Mouse (Mus musculus): Measurements from ENCODE around the gene Tubgcp6.

The Tubgcp6 gene

GRCm38 (mm10) chr15:89141905-89142304, 19.0 kb upstream of the Tubgcp6 start:
- ATAC-seq (ENCODE audit: low TSS enrichment) = no peak

DNA sequence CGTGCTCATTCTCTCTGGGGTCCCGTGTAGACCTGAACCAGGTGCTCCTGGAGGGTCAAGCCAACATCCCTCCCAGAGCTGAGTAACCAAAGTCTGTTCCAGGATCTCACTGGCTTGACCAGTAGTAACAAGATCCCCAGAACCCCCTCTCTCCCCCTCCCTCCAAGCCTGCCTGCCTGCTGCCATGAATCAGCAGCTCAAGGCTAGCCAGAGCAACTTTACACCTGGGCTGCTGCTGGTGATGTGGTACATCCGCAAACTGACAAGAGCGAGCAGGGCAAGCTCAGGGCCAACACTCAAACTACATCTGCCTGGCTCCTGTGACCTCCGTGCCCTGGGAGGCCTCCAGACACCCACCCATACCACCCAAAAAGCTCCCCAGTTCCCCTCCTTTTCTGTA, 18.5 kb upstream of the Tubgcp6 start:
- no peak for ATAC-seq (ENCODE audit: low TSS enrichment)

- ATAC-seq (ENCODE audit: low TSS enrichment) = peak; percentile 22; the same call in 1 of the 2 replicates
Measured at GRCm38 (mm10) chr15:89140659-89141252, 17.8 kb upstream of the Tubgcp6 start, which contains the start of gene Mapk12. Gene Mapk12, minus strand, starts transcription at chr15:89140703.

GRCm38 (mm10) chr15:89140048-89140658, 17.2 kb upstream of the Tubgcp6 start:
- peak; percentile 61 for ATAC-seq (ENCODE audit: low TSS enrichment)

GRCm38 (mm10) chr15:89138531-89138930, 15.6 kb upstream of the Tubgcp6 start:
- no peak for ATAC-seq (ENCODE audit: low TSS enrichment)

GRCm38 (mm10) chr15:89138046-89138405, 15.1 kb upstream of the Tubgcp6 start:
- no peak for ATAC-seq (ENCODE audit: low TSS enrichment)

GRCm38 (mm10) chr15:89137378-89138045, 14.6 kb upstream of the Tubgcp6 start:
- peak; percentile 48; the same call in 1 of the 2 replicates for ATAC-seq (ENCODE audit: low TSS enrichment)

DNA sequence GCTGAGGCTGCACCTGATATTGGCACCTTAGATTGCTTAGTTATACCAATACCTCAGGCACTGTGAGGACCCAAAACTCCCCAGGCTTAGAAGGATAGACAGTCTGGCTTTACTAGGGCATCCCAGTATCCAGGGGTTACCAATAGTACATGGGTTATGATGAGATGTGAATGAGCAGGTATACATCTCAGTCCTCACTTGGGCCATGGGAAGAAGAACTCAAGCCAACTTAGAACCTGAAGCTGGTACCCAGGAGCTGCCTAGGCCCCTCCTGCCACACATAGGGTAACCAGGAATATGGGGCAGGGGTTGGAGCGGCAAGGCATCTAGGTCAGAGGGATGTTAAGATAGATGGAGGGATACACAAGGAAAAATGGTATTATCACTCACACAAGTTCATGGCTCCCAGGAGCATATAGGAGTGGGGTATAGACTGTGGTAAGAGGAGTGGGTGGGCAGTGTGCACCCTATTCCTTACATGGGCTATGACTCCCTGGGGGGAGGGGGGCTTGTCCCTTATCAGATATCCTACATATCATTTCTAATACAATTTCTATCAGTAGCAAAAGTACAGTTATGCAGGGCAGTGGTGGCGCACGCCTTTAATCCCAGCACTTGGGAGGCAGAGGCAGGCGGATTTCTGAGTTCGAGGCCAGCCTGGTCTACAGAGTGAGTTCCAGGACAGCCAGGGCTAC, 13.7 kb upstream of the Tubgcp6 start:
- no peak for ATAC-seq (ENCODE audit: low TSS enrichment)

GRCm38 (mm10) chr15:89131316-89131715, 8.4 kb upstream of the Tubgcp6 start:
- no peak for ATAC-seq (ENCODE audit: low TSS enrichment)

DNA sequence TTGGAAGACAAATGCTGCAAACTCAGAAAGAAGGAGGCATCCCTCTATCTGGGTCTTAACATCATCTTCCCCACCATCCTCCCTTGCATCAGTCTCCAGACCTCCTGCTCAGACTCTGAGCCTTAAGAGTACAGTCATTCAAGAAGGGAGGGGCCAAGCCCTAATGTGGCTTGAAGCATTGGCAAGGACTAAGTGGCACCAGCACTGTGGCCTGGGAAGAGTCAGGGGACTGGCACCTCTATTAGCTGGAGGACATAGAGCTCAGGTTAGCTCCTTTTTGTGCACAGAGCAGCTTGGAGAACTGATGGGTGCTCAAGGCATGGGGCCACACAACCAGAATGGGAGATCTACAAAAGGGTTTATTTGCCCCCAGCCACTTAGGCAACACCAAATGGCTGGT, 7.3 kb upstream of the Tubgcp6 start:
- ATAC-seq (ENCODE audit: low TSS enrichment) = no peak

DNA sequence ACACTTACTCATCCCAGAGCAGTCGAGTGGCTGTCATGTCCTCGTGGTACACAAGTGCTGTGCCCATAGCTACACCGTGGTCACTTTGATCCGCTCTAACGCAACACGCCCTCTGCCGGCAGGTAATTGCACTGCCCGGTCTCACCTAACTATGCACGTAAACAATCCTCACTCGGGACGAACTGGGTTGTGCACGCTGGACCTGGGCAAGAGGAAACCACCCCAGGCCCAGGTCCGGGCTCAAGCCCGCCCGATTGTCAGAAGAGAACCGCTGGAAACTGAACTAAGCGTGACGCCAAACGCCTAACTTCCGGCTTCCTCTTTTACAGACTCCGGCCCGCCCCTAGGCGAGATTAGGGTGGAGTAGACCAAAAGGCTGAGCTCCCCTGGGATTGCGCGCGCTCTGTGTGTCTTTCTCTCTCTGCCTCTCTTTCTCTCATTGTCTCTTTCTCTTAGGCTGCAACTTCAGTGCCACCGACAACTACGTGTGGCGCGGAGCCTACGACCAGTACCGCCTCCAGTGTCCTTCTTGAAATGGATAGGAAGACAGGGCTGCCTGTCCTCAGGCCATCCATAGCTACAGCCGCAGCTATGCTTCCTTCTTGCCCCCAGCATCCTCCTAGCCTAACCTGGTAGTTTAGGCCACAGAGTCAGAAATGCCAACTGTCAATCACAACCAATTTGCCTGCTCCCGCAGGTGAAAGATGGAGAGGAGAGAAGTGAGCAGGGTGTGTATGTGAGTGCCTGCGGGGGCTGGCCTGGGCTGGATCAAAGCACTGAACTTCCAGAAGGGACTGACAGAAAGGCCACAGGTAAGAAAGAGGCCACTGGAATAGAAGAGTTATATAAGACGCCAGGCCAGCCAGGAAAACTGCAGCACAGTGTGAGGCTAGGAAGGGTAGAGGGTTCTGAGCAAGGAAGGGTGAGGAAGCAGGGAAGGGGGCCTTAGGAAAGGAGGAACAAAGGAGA, 5.8 kb upstream of the Tubgcp6 start, which contains the start of gene Hdac10:
Hdac10 (minus strand) TSS at position 319 of the 969 bp plus-strand sequence.
- peak; percentile 82 for ATAC-seq (ENCODE audit: low TSS enrichment)

DNA sequence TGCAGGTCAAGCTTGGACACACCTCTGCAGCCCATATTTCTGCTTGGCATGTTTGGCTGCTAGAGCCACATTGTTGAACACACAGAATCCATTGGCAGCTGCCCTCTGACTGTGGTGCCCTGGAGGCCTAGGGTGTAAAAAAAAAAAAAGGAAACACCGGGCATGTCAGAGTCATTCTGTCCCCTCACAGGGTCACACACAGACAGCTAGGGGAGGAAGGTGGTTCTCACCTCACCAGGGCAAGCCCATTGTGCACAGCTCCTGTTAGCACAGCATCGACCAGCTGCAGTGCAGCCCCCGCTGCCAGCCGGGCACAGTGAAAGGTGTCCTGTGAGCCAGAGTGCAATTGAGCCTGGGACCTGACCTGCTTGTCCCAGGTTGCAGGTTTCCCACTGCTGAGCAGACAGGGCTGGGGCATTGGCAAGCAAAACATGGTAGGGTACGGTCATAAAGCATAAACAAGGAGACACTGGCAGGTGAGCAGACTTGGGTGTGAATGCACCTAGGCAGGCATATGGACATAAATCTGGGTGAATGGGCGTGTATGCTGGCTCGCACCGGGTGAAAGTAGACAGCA, 4.5 kb upstream of the Tubgcp6 start:
- no peak for ATAC-seq (ENCODE audit: low TSS enrichment)

GRCm38 (mm10) chr15:89126622-89127021, 3.7 kb upstream of the Tubgcp6 start:
- no peak for ATAC-seq (ENCODE audit: low TSS enrichment)

DNA sequence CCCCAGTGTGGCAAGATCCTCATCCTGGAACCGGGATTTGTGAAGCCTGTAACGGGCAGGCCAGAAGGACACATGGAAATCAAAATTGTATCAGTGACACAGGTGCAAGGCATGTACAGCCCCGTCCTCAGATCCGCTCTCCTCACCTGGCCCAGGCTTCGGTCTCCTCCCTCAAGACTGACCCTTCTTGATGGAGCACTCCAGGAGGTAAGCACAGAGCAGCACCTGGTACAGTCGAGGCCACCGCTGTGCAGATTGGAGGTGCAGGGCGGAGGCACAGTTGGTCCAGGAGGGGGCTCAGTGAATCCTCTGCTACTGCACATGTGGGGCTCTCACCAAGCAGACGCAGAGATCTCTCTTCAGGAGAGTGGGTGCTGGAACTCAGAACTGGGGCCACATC, 2.4 kb upstream of the Tubgcp6 start:
- ATAC-seq (ENCODE audit: low TSS enrichment) = no peak

- ATAC-seq (ENCODE audit: low TSS enrichment) = no peak
Measured at GRCm38 (mm10) chr15:89124312-89124711, 1.4 kb upstream of the Tubgcp6 start.

- ATAC-seq (ENCODE audit: low TSS enrichment) = peak; percentile 71
Measured at GRCm38 (mm10) chr15:89123595-89123994, 683 bp upstream of the Tubgcp6 start.

DNA sequence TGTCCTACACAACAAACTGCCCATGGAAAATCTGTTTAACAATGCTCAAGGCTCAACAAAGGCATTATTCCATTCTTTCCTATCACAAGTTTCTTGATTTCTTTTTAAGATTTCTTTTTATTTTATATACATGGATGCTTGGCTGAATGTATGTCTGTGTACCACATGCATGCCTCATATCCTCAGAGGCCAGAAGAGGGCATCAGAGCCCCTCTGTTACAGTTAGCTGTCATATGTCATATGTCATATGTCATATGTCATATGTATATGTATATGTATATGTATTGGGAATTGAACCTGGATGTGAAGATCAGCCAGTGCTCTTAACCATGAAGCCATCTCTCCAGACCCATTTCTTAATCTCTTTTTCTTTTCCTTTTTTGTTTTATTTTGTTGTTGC, 4.9 kb downstream of the Tubgcp6 start:
- no peak for ATAC-seq (ENCODE audit: low TSS enrichment)

DNA sequence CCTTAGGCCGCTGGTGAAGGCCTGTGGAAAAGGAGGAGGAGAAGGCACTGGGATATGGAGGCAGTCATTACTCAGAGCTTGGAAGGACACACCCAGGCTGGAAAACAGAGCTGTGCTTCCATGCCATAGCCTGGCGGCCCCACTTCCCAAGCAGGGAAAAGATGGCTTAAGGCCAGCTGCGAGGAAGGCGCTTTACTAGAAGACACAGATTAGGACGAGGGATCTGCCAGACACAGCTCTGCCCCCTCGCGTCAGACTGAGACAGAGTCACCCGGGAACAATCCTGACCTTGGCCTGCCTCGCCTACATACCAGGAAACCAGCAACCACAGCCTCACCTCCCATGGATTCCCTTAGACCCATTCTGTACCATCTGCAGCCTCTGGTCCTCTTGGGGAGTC, 12.8 kb downstream of the Tubgcp6 start:
- ATAC-seq (ENCODE audit: low TSS enrichment) = 0 out of 2 replicates have a peak, but pooled peaks have one; percentile 15

GRCm38 (mm10) chr15:89106976-89107375, 15.9 kb downstream of the Tubgcp6 start:
- no peak for ATAC-seq (ENCODE audit: low TSS enrichment)

- ATAC-seq (ENCODE audit: low TSS enrichment) = peak; percentile 38; the same call in 1 of the 2 replicates
Measured at GRCm38 (mm10) chr15:89106073-89106472, 16.8 kb downstream of the Tubgcp6 start.

- ATAC-seq (ENCODE audit: low TSS enrichment) = peak; percentile 35; the same call in 1 of the 2 replicates
Measured at GRCm38 (mm10) chr15:89104425-89104824, 18.5 kb downstream of the Tubgcp6 start.
